Mouse (Mus musculus): ENCODE data around the gene Gimap5. TPM values are rescaled to one million over a fixed set of nuclear protein-coding genes. Genes with fewer than 3 reads are reported as not detected.

Gimap5 gene
- polyA plus RNA-seq, 1 experiment from 2014 or later, result 5.2 TPM

GRCm38 (mm10) chr6:48702601-48703000 is 43.4 kb upstream of the Gimap5 start:
- Histone ChIP-seq H3K27ac (replicated peaks; ENCODE audit: low read depth, low read length) (no peak overlapping the region), H3K4me3 (ENCODE audit: low read depth, low read length) (no peak overlapping the region), H3K4me2 (ENCODE audit: low read depth, low read length) (no peak overlapping the region), H3K4me1 (ENCODE audit: control insufficient read depth, insufficient read depth, low read length) (no peaks in the 10 kb centered on the region), H3K9me3 (ENCODE audit: control insufficient read depth, low read length) (no peaks in the 10 kb centered on the region), H3K9ac (ENCODE audit: low read depth, low read length) (no peak overlapping the region), H3K27me3 (replicated peaks; ENCODE audit: control insufficient read depth, insufficient read depth, low read length) (no peaks in the 10 kb centered on the region), H3K36me3 (ENCODE audit: control insufficient read depth, insufficient read depth, low read length) (no peaks in the 10 kb centered on the region)
- DNase-seq (ENCODE audit: low spot score) (no peak), ATAC-seq (ENCODE audit: low read depth) (no peak)
- 66% methylated on average over 5 of the region's 5 CpGs for WGBS

- no peaks in the 10 kb centered on the region for H3K9me3 ChIP-seq (ENCODE audit: control insufficient read depth, low read length)
- no peak for DNase-seq (ENCODE audit: low spot score)
- no peak overlapping the region for H3K27ac ChIP-seq (replicated peaks; ENCODE audit: low read depth, low read length)
- no peaks in the 10 kb centered on the region for H3K36me3 ChIP-seq (ENCODE audit: control insufficient read depth, insufficient read depth, low read length)
- ATAC-seq (ENCODE audit: low read depth), result no peak
- no peak overlapping the region for H3K4me2 ChIP-seq (ENCODE audit: low read depth, low read length)
- H3K4me1 ChIP-seq (ENCODE audit: control insufficient read depth, insufficient read depth, low read length), result no peaks in the 10 kb centered on the region
- no peak overlapping the region for H3K4me3 ChIP-seq (ENCODE audit: low read depth, low read length)
- H3K9ac ChIP-seq (ENCODE audit: low read depth, low read length), result no peak overlapping the region
- H3K27me3 ChIP-seq (replicated peaks; ENCODE audit: control insufficient read depth, insufficient read depth, low read length), result no peaks in the 10 kb centered on the region
Observed at GRCm38 (mm10) chr6:48704146-48704545, 41.9 kb upstream of the Gimap5 start.

GRCm38 (mm10) chr6:48706130-48706529 is 39.9 kb upstream of the Gimap5 start:
- Histone ChIP-seq H3K9me3 (ENCODE audit: control insufficient read depth, low read length) (no peaks in the 10 kb centered on the region), H3K9ac (ENCODE audit: low read depth, low read length) (no peak overlapping the region), H3K27me3 (replicated peaks; ENCODE audit: control insufficient read depth, insufficient read depth, low read length) (no peaks in the 10 kb centered on the region), H3K4me2 (ENCODE audit: low read depth, low read length) (no peak overlapping the region), H3K4me3 (ENCODE audit: low read depth, low read length) (0 out of 2 replicates have a peak overlapping the region, but pooled peaks have one; percentile 1), H3K4me1 (ENCODE audit: control insufficient read depth, insufficient read depth, low read length) (no peaks in the 10 kb centered on the region), H3K36me3 (ENCODE audit: control insufficient read depth, insufficient read depth, low read length) (no peaks in the 10 kb centered on the region), H3K27ac (replicated peaks; ENCODE audit: low read depth, low read length) (no peak overlapping the region)
- 61% methylated on average over 3 of the region's 3 CpGs for WGBS
- DNase-seq (ENCODE audit: low spot score) (no peak), ATAC-seq (ENCODE audit: low read depth) (no peak)

DNA sequence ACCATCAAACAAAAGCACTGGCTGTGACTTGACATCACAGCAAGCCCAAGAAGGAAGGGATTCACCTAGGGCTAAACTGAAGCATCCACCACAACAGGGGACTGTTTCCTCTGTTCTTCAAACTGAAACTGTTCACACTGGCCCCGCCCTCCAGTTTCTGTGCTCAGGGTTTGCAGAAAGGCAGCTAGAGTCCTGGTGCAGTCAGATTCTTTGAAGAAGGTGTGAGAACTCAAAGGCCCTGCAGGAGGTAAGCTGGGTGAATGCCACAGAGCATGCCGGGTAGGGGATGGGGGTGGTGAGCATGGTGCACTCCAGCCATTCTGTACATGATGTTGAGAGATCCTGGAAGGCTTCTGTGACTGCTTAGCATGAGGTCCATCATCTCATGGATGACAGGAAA is 27.5 kb upstream of the Gimap5 start, which contains the start of the genes Gm28053 and Gimap7:
Gene Gm28053, plus strand, starts transcription at position 153 of the 400 bp plus-strand sequence.
Gene Gimap7, plus strand, starts transcription at position 167 of the 400 bp plus-strand sequence.
- no peak within 1 kb of the TSS for H3K9ac ChIP-seq (ENCODE audit: low read depth, low read length)
- no peak for ATAC-seq (ENCODE audit: low read depth)
- 68% methylated on average over 2 of the region's 2 CpGs for WGBS

DNA sequence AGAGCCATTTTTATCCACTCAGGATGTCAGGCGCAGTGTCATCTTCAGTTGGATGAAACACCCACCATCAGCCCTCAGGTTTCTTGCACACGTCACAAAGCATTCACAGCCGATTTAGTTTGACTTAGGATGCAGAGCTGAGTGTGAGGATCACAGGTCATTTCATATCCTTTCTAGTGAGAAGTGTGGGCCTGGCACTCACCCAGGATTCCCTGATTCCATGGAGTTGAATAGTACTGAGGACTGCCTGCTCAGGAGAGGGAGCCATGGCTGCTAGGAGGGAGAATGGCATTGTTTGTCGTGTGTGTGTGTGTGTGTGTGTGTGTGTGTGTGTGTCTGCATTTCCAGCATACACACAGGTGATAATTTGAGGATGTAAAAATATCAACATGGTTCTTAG is 25.7 kb upstream of the Gimap5 start:
- H3K9me3 ChIP-seq (ENCODE audit: control insufficient read depth, low read length), result no peaks in the 10 kb centered on the region
- WGBS, result 81% methylated on average over 4 of the region's 4 CpGs
- no peak overlapping the region for H3K27ac ChIP-seq (replicated peaks; ENCODE audit: low read depth, low read length)
- no peak overlapping the region for H3K4me2 ChIP-seq (ENCODE audit: low read depth, low read length)
- no peak overlapping the region for H3K9ac ChIP-seq (ENCODE audit: low read depth, low read length)
- DNase-seq (ENCODE audit: low spot score) (no peak), ATAC-seq (ENCODE audit: low read depth) (no peak)
- H3K27me3 ChIP-seq (replicated peaks; ENCODE audit: control insufficient read depth, insufficient read depth, low read length), result no peaks in the 10 kb centered on the region
- no peaks in the 10 kb centered on the region for H3K36me3 ChIP-seq (ENCODE audit: control insufficient read depth, insufficient read depth, low read length)
- H3K4me3 ChIP-seq (ENCODE audit: low read depth, low read length), result no peak overlapping the region
- no peaks in the 10 kb centered on the region; the same call in 1 of the 2 replicates for H3K4me1 ChIP-seq (ENCODE audit: control insufficient read depth, insufficient read depth, low read length)

More for the DNA sequence above, 27.5 kb upstream of the Gimap5 start, which contains the start of the genes Gm28053 and Gimap7:
- DNase-seq (ENCODE audit: low spot score), result no peak
- Histone ChIP-seq H3K4me1 (ENCODE audit: control insufficient read depth, insufficient read depth, low read length) (no peaks in the 10 kb centered on the region), H3K4me3 (ENCODE audit: low read depth, low read length) (no peak within 1 kb of the TSS), H3K36me3 (ENCODE audit: control insufficient read depth, insufficient read depth, low read length) (no peaks in the 10 kb centered on the region), H3K9me3 (ENCODE audit: control insufficient read depth, low read length) (no peaks in the 10 kb centered on the region), H3K27ac (replicated peaks; ENCODE audit: low read depth, low read length) (no peak within 1 kb of the TSS), H3K4me2 (ENCODE audit: low read depth, low read length) (no peak within 1 kb of the TSS), H3K27me3 (replicated peaks; ENCODE audit: control insufficient read depth, insufficient read depth, low read length) (no peaks in the 10 kb centered on the region)

- H3K4me1 ChIP-seq (ENCODE audit: control insufficient read depth, insufficient read depth, low read length), result no peaks in the 10 kb centered on the region; the same call in 1 of the 2 replicates
- H3K4me3 ChIP-seq (ENCODE audit: low read depth, low read length), result no peak overlapping the region
- no peaks in the 10 kb centered on the region for H3K9me3 ChIP-seq (ENCODE audit: control insufficient read depth, low read length)
- no peak overlapping the region for H3K9ac ChIP-seq (ENCODE audit: low read depth, low read length)
- ATAC-seq (ENCODE audit: low read depth) (no peak), DNase-seq (ENCODE audit: low spot score) (no peak)
- no peaks in the 10 kb centered on the region for H3K36me3 ChIP-seq (ENCODE audit: control insufficient read depth, insufficient read depth, low read length)
- 81% methylated on average over 8 of the region's 8 CpGs for WGBS
- H3K27ac ChIP-seq (replicated peaks; ENCODE audit: low read depth, low read length), result no peak overlapping the region
- no peaks in the 10 kb centered on the region for H3K27me3 ChIP-seq (replicated peaks; ENCODE audit: control insufficient read depth, insufficient read depth, low read length)
- no peak overlapping the region for H3K4me2 ChIP-seq (ENCODE audit: low read depth, low read length)
Observed at GRCm38 (mm10) chr6:48723468-48723867, 22.5 kb upstream of the Gimap5 start.

DNA sequence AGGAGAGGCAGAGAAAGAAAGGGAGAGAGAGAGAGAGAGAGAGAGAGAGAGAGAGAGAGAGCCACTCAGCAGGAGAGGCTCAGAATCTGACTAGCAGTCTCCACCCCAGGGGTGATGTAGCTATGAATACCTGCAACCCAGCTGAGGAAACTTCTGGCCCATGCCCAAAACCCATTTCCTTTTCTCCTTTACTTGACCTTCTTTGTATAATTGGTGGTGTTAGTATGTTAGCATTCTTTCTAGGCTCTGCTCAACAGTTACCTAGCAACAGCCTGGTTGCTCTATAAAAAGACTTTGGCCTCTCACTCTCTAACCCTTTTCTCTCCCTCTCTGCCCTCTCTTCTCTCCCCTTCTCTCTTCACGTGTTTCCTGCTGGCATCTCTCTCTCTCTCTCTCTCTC is 20.5 kb upstream of the Gimap5 start:
- no peak overlapping the region for H3K4me3 ChIP-seq (ENCODE audit: low read depth, low read length)
- no peak overlapping the region for H3K9ac ChIP-seq (ENCODE audit: low read depth, low read length)
- WGBS, result 0% methylated on average over 1 of the region's 1 CpGs
- no peaks in the 10 kb centered on the region for H3K9me3 ChIP-seq (ENCODE audit: control insufficient read depth, low read length)
- no peaks in the 10 kb centered on the region for H3K27me3 ChIP-seq (replicated peaks; ENCODE audit: control insufficient read depth, insufficient read depth, low read length)
- H3K36me3 ChIP-seq (ENCODE audit: control insufficient read depth, insufficient read depth, low read length), result no peaks in the 10 kb centered on the region
- no peak overlapping the region for H3K27ac ChIP-seq (replicated peaks; ENCODE audit: low read depth, low read length)
- DNase-seq (ENCODE audit: low spot score) (peak; percentile 85), ATAC-seq (ENCODE audit: low read depth) (peak; percentile 68)
- no peaks in the 10 kb centered on the region; the same call in 1 of the 2 replicates for H3K4me1 ChIP-seq (ENCODE audit: control insufficient read depth, insufficient read depth, low read length)
- no peak overlapping the region for H3K4me2 ChIP-seq (ENCODE audit: low read depth, low read length)

DNA sequence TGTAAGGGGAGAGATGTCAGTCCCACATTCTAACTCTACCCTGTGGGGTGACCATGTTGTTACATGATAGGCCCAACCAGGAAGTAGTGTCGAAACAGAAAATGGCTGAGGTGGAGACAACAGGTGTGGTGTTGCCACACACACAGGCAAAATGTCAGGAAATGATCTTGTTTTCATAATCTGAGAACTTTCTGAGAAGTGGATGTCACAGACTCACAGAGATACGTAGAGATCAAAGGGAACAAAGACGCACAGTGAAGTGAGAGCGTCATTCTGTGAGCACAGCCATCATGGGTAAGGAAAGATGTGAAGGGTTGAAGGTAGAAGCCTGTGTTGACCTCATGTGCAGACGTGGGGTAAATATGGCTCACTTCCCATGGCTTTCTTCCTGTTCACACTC is 18.2 kb upstream of the Gimap5 start:
- 90% methylated on average over 5 of the region's 5 CpGs for WGBS
- H3K36me3 ChIP-seq (ENCODE audit: control insufficient read depth, insufficient read depth, low read length), result no peaks in the 10 kb centered on the region
- no peak for DNase-seq (ENCODE audit: low spot score)

GRCm38 (mm10) chr6:48732864-48733304 is 13.1 kb upstream of the Gimap5 start:
- DNase-seq (ENCODE audit: low spot score), result no peak
- no peak overlapping the region for H3K4me2 ChIP-seq (ENCODE audit: low read depth, low read length)
- H3K36me3 ChIP-seq (ENCODE audit: control insufficient read depth, insufficient read depth, low read length), result no peaks in the 10 kb centered on the region
- no peaks in the 10 kb centered on the region for H3K4me1 ChIP-seq (ENCODE audit: control insufficient read depth, insufficient read depth, low read length)
- H3K9me3 ChIP-seq (ENCODE audit: control insufficient read depth, low read length), result no peaks in the 10 kb centered on the region
- 42% methylated on average over 8 of the region's 8 CpGs for whole genome bisulfite sequencing
- no peak overlapping the region for H3K9ac ChIP-seq (ENCODE audit: low read depth, low read length)
- no peak overlapping the region for H3K4me3 ChIP-seq (ENCODE audit: low read depth, low read length)
- no peak overlapping the region for H3K27ac ChIP-seq (replicated peaks; ENCODE audit: low read depth, low read length)
- H3K27me3 ChIP-seq (replicated peaks; ENCODE audit: control insufficient read depth, insufficient read depth, low read length), result no peaks in the 10 kb centered on the region
- no peak for ATAC-seq (ENCODE audit: low read depth)

More for the DNA sequence above, 18.2 kb upstream of the Gimap5 start:
- no peak overlapping the region for H3K4me2 ChIP-seq (ENCODE audit: low read depth, low read length)
- H3K4me3 ChIP-seq (ENCODE audit: low read depth, low read length), result no peak overlapping the region
- ATAC-seq (ENCODE audit: low read depth), result no peak
- H3K27me3 ChIP-seq (replicated peaks; ENCODE audit: control insufficient read depth, insufficient read depth, low read length), result no peaks in the 10 kb centered on the region
- no peaks in the 10 kb centered on the region; the same call in 1 of the 2 replicates for H3K4me1 ChIP-seq (ENCODE audit: control insufficient read depth, insufficient read depth, low read length)
- no peak overlapping the region for H3K9ac ChIP-seq (ENCODE audit: low read depth, low read length)
- no peak overlapping the region for H3K27ac ChIP-seq (replicated peaks; ENCODE audit: low read depth, low read length)
- no peaks in the 10 kb centered on the region for H3K9me3 ChIP-seq (ENCODE audit: control insufficient read depth, low read length)

Data from embryonic facial prominence, embryonic 14.5 days (tissue).